Mouse (Mus musculus): ENCODE results near the gene AF067063. TPM values are rescaled to one million over a fixed set of nuclear protein-coding genes. Genes with fewer than 3 reads are reported as not detected.
A peak's percentile ranks its signal among the peaks of the same experiment; 100 is the strongest.

The AF067063 gene
- polyA plus RNA-seq, 1 experiment = not detected

- no peak for TF ChIP-seq MYOG (IDR thresholded peaks at IDR 0.05; ENCODE audit: control insufficient read depth, extremely low read depth, insufficient read length)
- TF ChIP-seq MAX (IDR thresholded peaks at IDR 0.05) = no peak
- TF ChIP-seq MYOD1 (IDR thresholded peaks at IDR 0.05; ENCODE audit: control insufficient read depth, insufficient read length, low read depth) = no peak
- no peak for TF ChIP-seq FOSL1 (IDR thresholded peaks at IDR 0.05; ENCODE audit: insufficient read depth, low read length, poor library complexity, severe bottlenecking)
- H3K4me3 ChIP-seq (ENCODE audit: insufficient read depth, poor library complexity, severe bottlenecking) = peak overlapping the region; percentile 84
- peaks cover 25% of the 10 kb centered on the region for H3K36me3 ChIP-seq (ENCODE audit: control insufficient read depth, insufficient read depth)
- H3K27me3 ChIP-seq (ENCODE audit: control insufficient read depth, insufficient read depth, insufficient read length) = no peaks in the 10 kb centered on the region
- peak overlapping the region; percentile 75 for H3ac ChIP-seq (ENCODE audit: control insufficient read depth, insufficient read length, low read depth)
- H3K79me2 ChIP-seq (ENCODE audit: control insufficient read depth, insufficient read depth) = peaks cover 34% of the 10 kb centered on the region
- H3K79me3 ChIP-seq (ENCODE audit: low read depth) = peaks cover 24% of the 10 kb centered on the region
Observed at GRCm38 (mm10) chr13:119791580-119792135, 38.4 kb downstream of the AF067063 start.

- TF ChIP-seq MAX (IDR thresholded peaks at IDR 0.05) (peak; percentile 86), USF1 (IDR thresholded peaks at IDR 0.05; ENCODE audit: low read depth) (no peak)
- peaks cover 32% of the 10 kb centered on the region for H3K36me3 ChIP-seq (ENCODE audit: control insufficient read depth, insufficient read depth)
- peak within 1 kb of the TSS; percentile 96 for H3ac ChIP-seq (ENCODE audit: control insufficient read depth, insufficient read length, low read depth)
- H3K27me3 ChIP-seq (ENCODE audit: control insufficient read depth, insufficient read depth, insufficient read length) = no peaks in the 10 kb centered on the region
- peaks cover 26% of the 10 kb centered on the region for H3K79me3 ChIP-seq (ENCODE audit: low read depth)
- H3K79me2 ChIP-seq (ENCODE audit: control insufficient read depth, insufficient read depth) = peaks cover 40% of the 10 kb centered on the region
- peak within 1 kb of the TSS; percentile 84 for H3K4me3 ChIP-seq (ENCODE audit: insufficient read depth, poor library complexity, severe bottlenecking)
Observed at GRCm38 (mm10) chr13:119790761-119791579, 39.0 kb downstream of the AF067063 start, which contains the start of gene Zfp131. TSS of gene Zfp131 (minus strand) at chr13:119790889.

GRCm38 (mm10) chr13:119789851-119790717 lies 39.9 kb downstream of the AF067063 start:
- no peaks in the 10 kb centered on the region for H3K27me3 ChIP-seq (ENCODE audit: control insufficient read depth, insufficient read depth, insufficient read length)
- peaks cover 41% of the 10 kb centered on the region for H3K36me3 ChIP-seq (ENCODE audit: control insufficient read depth, insufficient read depth)
- H3K79me3 ChIP-seq (ENCODE audit: low read depth) = peaks cover 28% of the 10 kb centered on the region
- no peak for TF ChIP-seq USF1 (IDR thresholded peaks at IDR 0.05; ENCODE audit: low read depth)
- no peak for TF ChIP-seq FOSL1 (IDR thresholded peaks at IDR 0.05; ENCODE audit: insufficient read depth, low read length, poor library complexity, severe bottlenecking)
- TF ChIP-seq CTCF (IDR thresholded peaks at IDR 0.05; ENCODE audit: control insufficient read depth, insufficient read depth, insufficient read length) = no peak
- H3K4me3 ChIP-seq (ENCODE audit: insufficient read depth, poor library complexity, severe bottlenecking) = peak overlapping the region; percentile 84
- H3K79me2 ChIP-seq (ENCODE audit: control insufficient read depth, insufficient read depth) = peaks cover 49% of the 10 kb centered on the region
- peak overlapping the region; percentile 96 for H3ac ChIP-seq (ENCODE audit: control insufficient read depth, insufficient read length, low read depth)

GRCm38 (mm10) chr13:119783581-119783980 lies 46.4 kb downstream of the AF067063 start:
- Histone ChIP-seq H3K4me3 (ENCODE audit: insufficient read depth, poor library complexity, severe bottlenecking) (no peak overlapping the region), H3K36me3 (ENCODE audit: control insufficient read depth, insufficient read depth) (peaks cover 91% of the 10 kb centered on the region), H3K79me3 (ENCODE audit: low read depth) (peaks cover 47% of the 10 kb centered on the region), H3K27me3 (ENCODE audit: control insufficient read depth, insufficient read depth, insufficient read length) (no peaks in the 10 kb centered on the region), H3ac (ENCODE audit: control insufficient read depth, insufficient read length, low read depth) (no peak overlapping the region), H3K79me2 (ENCODE audit: control insufficient read depth, insufficient read depth) (peaks cover 70% of the 10 kb centered on the region)
- no peak for TF ChIP-seq CEBPB (IDR thresholded peaks at IDR 0.05; ENCODE audit: low read depth)
- TF ChIP-seq FOSL1 (IDR thresholded peaks at IDR 0.05; ENCODE audit: insufficient read depth, low read length, poor library complexity, severe bottlenecking) = no peak
- no peak for TF ChIP-seq MAX (IDR thresholded peaks at IDR 0.05)
- TF ChIP-seq USF1 (IDR thresholded peaks at IDR 0.05; ENCODE audit: low read depth) = no peak
- no peak for TF ChIP-seq MYOG (IDR thresholded peaks at IDR 0.05; ENCODE audit: control insufficient read depth, extremely low read depth, insufficient read length)
- TF ChIP-seq CTCF (IDR thresholded peaks at IDR 0.05; ENCODE audit: control insufficient read depth, insufficient read depth, insufficient read length) = no peak
- no peak for TF ChIP-seq MYOD1 (IDR thresholded peaks at IDR 0.05; ENCODE audit: control insufficient read depth, insufficient read length, low read depth)

Other genes with a start within 250 kb of the AF067063 start
- not detected for gene Ccl28, start 206.4 kb downstream of the AF067063 start, polyA plus RNA-seq (2012; fragmentation: generic; extraction: Trizol)
- gene Hmgcs1, start 139.8 kb downstream of the AF067063 start, polyA plus RNA-seq (2012; fragmentation: generic; extraction: Trizol) = 45.6 TPM
- gene Nim1k, start 74.3 kb downstream of the AF067063 start, polyA plus RNA-seq (2012; fragmentation: generic; extraction: Trizol) = 0.11 TPM
- 10.9 TPM for gene Zfp131, start 39.3 kb downstream of the AF067063 start, polyA plus RNA-seq (2012; fragmentation: generic; extraction: Trizol)
- gene D13Ertd608e, start 5.8 kb upstream of the AF067063 start, polyA plus RNA-seq (2012; fragmentation: generic; extraction: Trizol) = 0.28 TPM
- 0.11 TPM for gene Tcstv1, start 64.6 kb upstream of the AF067063 start, polyA plus RNA-seq (2012; fragmentation: generic; extraction: Trizol)
- gene Gm21761, start 99.1 kb upstream of the AF067063 start, polyA plus RNA-seq (2012; fragmentation: generic; extraction: Trizol) = 0.46 TPM
- 0.15 TPM for gene B020031M17Rik, start 120.6 kb upstream of the AF067063 start, polyA plus RNA-seq (2012; fragmentation: generic; extraction: Trizol)
- gene Gm36079, start 196.8 kb upstream of the AF067063 start, polyA plus RNA-seq (2012; fragmentation: generic; extraction: Trizol) = not detected
- not detected for gene Gm21188, start 222.0 kb upstream of the AF067063 start, polyA plus RNA-seq (2012; fragmentation: generic; extraction: Trizol)

Data from C2C12 (cell line).